Mouse (Mus musculus) ES-E14 (cell line): ENCODE results near the gene Ift88.

Source experiments
- CHD2 ChIP-seq: IDR thresholded peaks from 2 replicates; pipeline ENCODE4 v1.6.1; 2014; ENCODE audit warnings: mild to moderate bottlenecking, low read depth, low read length, inconsistent platforms
- ZC3H11A ChIP-seq: IDR thresholded peaks from 2 replicates; pipeline ENCODE4 v1.6.1; 2012; ENCODE audit warnings: low read depth, mild to moderate bottlenecking, inconsistent platforms, low read length, borderline replicate concordance
- ZNF384 ChIP-seq: IDR thresholded peaks from 2 replicates; pipeline ENCODE4 v1.6.1; 2012; ENCODE audit warnings: low read depth, low read length, inconsistent platforms

DNA sequence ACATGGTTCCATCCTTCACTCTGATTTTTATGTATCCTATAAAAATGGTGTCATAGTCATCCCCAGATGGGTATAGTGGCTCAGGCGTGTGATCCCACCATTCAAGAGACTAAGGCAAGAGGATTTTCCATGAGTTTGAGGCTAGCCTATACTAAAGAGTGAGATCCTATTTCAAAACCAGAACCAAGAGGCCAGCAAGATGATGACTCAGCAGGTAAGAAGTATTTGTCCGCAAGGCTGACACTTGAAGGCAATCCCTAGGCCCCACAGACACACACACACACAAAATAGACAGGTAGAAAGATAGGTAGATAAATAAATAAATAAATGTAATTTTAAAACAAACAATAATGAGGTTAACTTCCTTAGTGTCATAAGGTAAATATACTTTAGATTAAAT lies 58.4 kb downstream of the Ift88 start:
- TF ChIP-seq ZNF384 (no peak), ZC3H11A (no peak), CHD2 (no peak)
